Mouse (Mus musculus): ENCODE results near the gene Zswim9.

Zswim9 gene

GRCm38 (mm10) chr7:13268749-13269260 is 9.7 kb downstream of the Zswim9 start:
- DNase-seq (ENCODE audit: low spot score) = no peak

GRCm38 (mm10) chr7:13264396-13264795 is 14.1 kb downstream of the Zswim9 start:
- DNase-seq (ENCODE audit: low spot score) = no peak

- no peak for DNase-seq (ENCODE audit: low spot score)
These were observed 14.7 kb downstream of the Zswim9 start for GRCm38 (mm10) chr7:13263851-13264250.

- DNase-seq (ENCODE audit: low spot score) = no peak
These were observed 17.5 kb downstream of the Zswim9 start for GRCm38 (mm10) chr7:13260746-13261700.

- DNase-seq (ENCODE audit: low spot score) = no peak
These were observed 65.8 kb downstream of the Zswim9 start, which contains the start of gene Vmn1r89 for GRCm38 (mm10) chr7:13212720-13213119. Gene Vmn1r89 (plus strand): TSS chr7:13213020.
